Mouse (Mus musculus) kidney, embryonic 15.5 days (tissue): ENCODE measurements around the gene Krt7. TPM values are rescaled to one million over a fixed set of nuclear protein-coding genes. Genes with fewer than 3 reads are reported as not detected.
A peak's percentile ranks its signal among the peaks of the same experiment; 100 is the strongest.

Source experiments
- ATAC-seq: fragments of 200-750 bp; cut with Nextera tagmentation; replicated peaks from 2 replicates; pipeline ENCODE4 v1.8.0; 2017; ENCODE audit warnings: moderate TSS enrichment; ENCODE audit not compliant: low FRiP score
- H3K27ac ChIP-seq: fragments of 300-500 bp; sonication (generic); 2 replicates; pipeline ENCODE4 v1.5.1; 2015; ENCODE audit warnings: mild to moderate bottlenecking, inconsistent platforms
- H3K27me3 ChIP-seq: fragments of 300-500 bp; sonication (generic); 2 replicates; pipeline ENCODE4 v1.6.1; 2015; ENCODE audit warnings: inconsistent platforms
- H3K36me3 ChIP-seq: fragments of 300-500 bp; sonication (generic); 2 replicates; pipeline ENCODE4 v1.6.1; 2015; ENCODE audit warnings: inconsistent platforms
- H3K4me1 ChIP-seq: fragments of 300-500 bp; sonication (generic); 2 replicates; pipeline ENCODE4 v1.6.1; 2015; ENCODE audit warnings: inconsistent platforms
- H3K4me2 ChIP-seq: fragments of 300-500 bp; sonication (generic); 2 replicates; pipeline ENCODE4 v1.6.1; 2015; ENCODE audit warnings: moderate library complexity, mild to moderate bottlenecking, inconsistent platforms
- H3K4me3 ChIP-seq: fragments of 300-500 bp; sonication (generic); replicated peaks from 2 replicates; pipeline ENCODE4 v1.5.1; 2015; ENCODE audit warnings: mild to moderate bottlenecking, inconsistent platforms
- H3K9ac ChIP-seq: fragments of 300-500 bp; sonication (generic); 2 replicates; pipeline ENCODE4 v1.6.1; 2015; ENCODE audit warnings: mild to moderate bottlenecking, inconsistent platforms
- H3K9me3 ChIP-seq: fragments of 300-500 bp; sonication (generic); replicated peaks from 2 replicates; pipeline ENCODE4 v1.6.1; 2016; ENCODE audit warnings: inconsistent platforms
- WGBS: fragments of 180-500 bp; shearing (Covaris S2); methylation state at CpG from one replicate; pipeline ENCODE4 v1.1.7; 2015; ENCODE audit warnings: mixed read lengths; 5-methylcytosine and 5-hydroxymethylcytosine counted together
- polyA plus RNA-seq: library from polyadenylated mRNA; unstranded; fragments of >200 nt; fragmentation: Nextera tagmentation; extraction: Ambion mirVana; gene quantifications from 2 replicates; pipeline ENCODE4 v1.2.1, GENCODE M21; 2015

Gene Krt7
- polyA plus RNA-seq, 1 experiment from 2014 or later, result 69.4 TPM

- H3K4me3 ChIP-seq, result no peak overlapping the region
- no peak overlapping the region for H3K9ac ChIP-seq
- 0 out of 2 replicates have a peak, but pooled peaks have one; percentile 16 for ATAC-seq
- H3K36me3 ChIP-seq, result no peaks in the 10 kb centered on the region
- H3K27me3 ChIP-seq, result 0 out of 2 replicates have a peak, but pooled peaks cover 8% of the 10 kb centered on the region
- peak overlapping the region; percentile 76 for H3K27ac ChIP-seq
- no peaks in the 10 kb centered on the region for H3K9me3 ChIP-seq
- peaks cover 70% of the 10 kb centered on the region for H3K4me1 ChIP-seq
- 0 out of 2 replicates have a peak overlapping the region, but pooled peaks have one; percentile 1 for H3K4me2 ChIP-seq
- 39% methylated on average over 12 of the region's 12 CpGs for WGBS
Measured at GRCm38 (mm10) chr15:101369382-101370100, 41.3 kb upstream of the Krt7 start.

DNA sequence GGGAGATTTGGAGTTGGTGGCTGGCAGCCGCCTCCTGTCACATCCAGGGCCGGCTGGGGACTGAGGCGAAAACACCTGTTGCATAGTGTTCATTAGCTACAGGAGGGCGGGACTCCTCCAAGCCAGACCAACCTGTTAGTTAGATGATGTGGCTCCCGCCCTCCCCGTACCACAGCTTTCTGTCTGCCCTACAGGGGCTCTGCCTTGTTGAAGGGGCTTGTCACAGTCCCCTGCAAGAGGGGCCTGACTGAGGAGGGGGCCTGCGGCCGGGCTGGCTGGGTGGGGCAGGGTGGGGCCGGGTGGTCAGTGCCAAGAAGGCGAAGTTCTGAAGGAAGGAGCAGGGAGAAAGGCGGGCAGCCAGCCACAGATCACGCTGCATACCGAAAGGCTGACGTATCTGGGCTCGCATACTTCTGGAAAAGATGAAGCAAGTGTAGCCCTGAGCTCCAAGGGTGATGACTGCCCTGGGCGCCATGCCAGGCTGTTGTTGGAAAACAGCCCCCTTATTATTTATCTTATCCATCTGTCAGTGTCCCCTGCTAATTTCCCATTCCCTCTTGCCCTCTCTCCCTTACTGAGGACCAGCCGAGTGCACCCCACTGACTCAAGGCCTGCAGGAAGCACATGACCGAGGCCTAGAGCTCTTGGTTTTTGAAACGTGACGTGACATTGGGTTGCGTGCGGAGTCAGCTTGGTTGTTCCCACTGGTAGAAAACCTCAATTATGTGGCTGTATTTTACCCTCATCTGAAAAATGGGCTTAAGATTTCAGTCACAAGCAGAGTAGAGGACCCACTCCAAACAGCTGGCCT is 40.5 kb upstream of the Krt7 start, which contains the start of gene Krt80:
TSS of gene Krt80 (minus strand) at position 62 of the 811 bp plus-strand sequence.
- Histone ChIP-seq H3K27ac (peak within 1 kb of the TSS; percentile 76), H3K27me3 (0 out of 2 replicates have a peak, but pooled peaks cover 8% of the 10 kb centered on the region), H3K9me3 (no peaks in the 10 kb centered on the region), H3K4me3 (no peak within 1 kb of the TSS), H3K4me2 (0 out of 2 replicates have a peak within 1 kb of the TSS, but pooled peaks have one; percentile 1), H3K9ac (no peak within 1 kb of the TSS), H3K4me1 (peaks cover 68% of the 10 kb centered on the region), H3K36me3 (no peaks in the 10 kb centered on the region)
- ATAC-seq, result peak; percentile 38
- WGBS, result 57% methylated on average over 22 of the region's 22 CpGs

GRCm38 (mm10) chr15:101371141-101371985 is 39.5 kb upstream of the Krt7 start:
- Histone ChIP-seq H3K4me2 (no peak overlapping the region), H3K27me3 (0 out of 2 replicates have a peak, but pooled peaks cover 8% of the 10 kb centered on the region), H3K36me3 (no peaks in the 10 kb centered on the region), H3K27ac (peak overlapping the region; percentile 34; the same call in 1 of the 2 replicates), H3K9me3 (no peaks in the 10 kb centered on the region), H3K4me3 (no peak overlapping the region), H3K4me1 (peaks cover 70% of the 10 kb centered on the region), H3K9ac (no peak overlapping the region)
- 70% methylated on average over 15 of the region's 15 CpGs for WGBS
- ATAC-seq, result no peak

GRCm38 (mm10) chr15:101372131-101372977 is 38.5 kb upstream of the Krt7 start:
- no peaks in the 10 kb centered on the region for H3K9me3 ChIP-seq
- ATAC-seq, result no peak
- 0 out of 2 replicates have a peak, but pooled peaks cover 4% of the 10 kb centered on the region for H3K27me3 ChIP-seq
- no peak overlapping the region for H3K27ac ChIP-seq
- H3K4me1 ChIP-seq, result peaks cover 75% of the 10 kb centered on the region
- H3K36me3 ChIP-seq, result no peaks in the 10 kb centered on the region
- H3K4me2 ChIP-seq, result no peak overlapping the region
- no peak overlapping the region for H3K9ac ChIP-seq
- WGBS, result 69% methylated on average over 7 of the region's 7 CpGs
- no peak overlapping the region for H3K4me3 ChIP-seq

GRCm38 (mm10) chr15:101373286-101373898 is 37.5 kb upstream of the Krt7 start:
- peaks cover 82% of the 10 kb centered on the region for H3K4me1 ChIP-seq
- H3K27me3 ChIP-seq, result 0 out of 2 replicates have a peak, but pooled peaks cover 2% of the 10 kb centered on the region
- H3K9me3 ChIP-seq, result no peaks in the 10 kb centered on the region
- no peak overlapping the region for H3K4me2 ChIP-seq
- no peaks in the 10 kb centered on the region for H3K36me3 ChIP-seq
- H3K27ac ChIP-seq, result no peak overlapping the region
- H3K9ac ChIP-seq, result no peak overlapping the region
- WGBS, result 88% methylated on average over 16 of the region's 16 CpGs
- H3K4me3 ChIP-seq, result no peak overlapping the region
- no peak for ATAC-seq

DNA sequence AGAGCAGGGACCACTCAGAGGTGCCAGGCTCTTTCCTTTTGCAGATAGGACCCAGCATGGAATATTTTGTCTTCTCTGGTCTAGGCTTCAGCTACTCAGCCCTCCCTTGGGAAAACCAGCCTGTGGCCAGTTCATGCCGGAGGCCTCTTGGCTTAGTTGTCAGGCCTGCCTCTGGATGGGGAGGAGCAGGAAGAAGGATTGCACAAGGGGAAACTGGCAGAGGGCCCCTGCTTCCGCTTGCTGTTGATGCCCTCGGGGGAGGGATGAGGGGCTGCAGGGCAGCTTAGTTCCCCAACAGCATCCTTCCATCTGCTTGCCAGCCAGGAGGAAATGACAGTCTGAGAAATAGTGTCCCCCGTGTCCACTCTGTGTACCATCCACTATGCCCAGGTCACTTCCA is 36.0 kb upstream of the Krt7 start:
- H3K4me1 ChIP-seq, result peaks cover 68% of the 10 kb centered on the region
- no peak overlapping the region for H3K4me2 ChIP-seq
- peak overlapping the region; percentile 72 for H3K27ac ChIP-seq
- H3K27me3 ChIP-seq, result no peaks in the 10 kb centered on the region
- H3K9ac ChIP-seq, result no peak overlapping the region
- H3K36me3 ChIP-seq, result no peaks in the 10 kb centered on the region
- 41% methylated on average over 4 of the region's 4 CpGs for whole genome bisulfite sequencing
- no peak for ATAC-seq
- no peaks in the 10 kb centered on the region for H3K9me3 ChIP-seq
- no peak overlapping the region for H3K4me3 ChIP-seq

GRCm38 (mm10) chr15:101375956-101376775 is 34.7 kb upstream of the Krt7 start:
- H3K27ac ChIP-seq, result peak overlapping the region; percentile 72
- WGBS, result 69% methylated on average over 6 of the region's 6 CpGs

GRCm38 (mm10) chr15:101376776-101377061 is 34.1 kb upstream of the Krt7 start:
- WGBS, result 28% methylated on average over 5 of the region's 5 CpGs
- H3K4me2 ChIP-seq, result no peak overlapping the region
- H3K36me3 ChIP-seq, result no peaks in the 10 kb centered on the region
- peak; percentile 79 for ATAC-seq
- H3K9ac ChIP-seq, result no peak overlapping the region
- peaks cover 51% of the 10 kb centered on the region for H3K4me1 ChIP-seq
- no peak overlapping the region for H3K4me3 ChIP-seq
- H3K9me3 ChIP-seq, result no peaks in the 10 kb centered on the region
- 0 out of 2 replicates have a peak, but pooled peaks cover 3% of the 10 kb centered on the region for H3K27me3 ChIP-seq
- H3K27ac ChIP-seq, result peak overlapping the region; percentile 72

More at GRCm38 (mm10) chr15:101375956-101376775, 34.7 kb upstream of the Krt7 start:
- H3K27me3 ChIP-seq, result 0 out of 2 replicates have a peak, but pooled peaks cover 3% of the 10 kb centered on the region
- H3K4me2 ChIP-seq, result no peak overlapping the region
- no peaks in the 10 kb centered on the region for H3K9me3 ChIP-seq
- H3K4me1 ChIP-seq, result peaks cover 55% of the 10 kb centered on the region
- no peaks in the 10 kb centered on the region for H3K36me3 ChIP-seq
- ATAC-seq, result no peak
- H3K9ac ChIP-seq, result no peak overlapping the region
- H3K4me3 ChIP-seq, result no peak overlapping the region

- peaks cover 37% of the 10 kb centered on the region for H3K4me1 ChIP-seq
- no peak overlapping the region for H3K27ac ChIP-seq
- no peaks in the 10 kb centered on the region for H3K36me3 ChIP-seq
- ATAC-seq, result no peak
- no peak overlapping the region for H3K9ac ChIP-seq
- WGBS, result 79% methylated on average over 5 of the region's 5 CpGs
- no peaks in the 10 kb centered on the region for H3K9me3 ChIP-seq
- no peak overlapping the region for H3K4me3 ChIP-seq
- H3K4me2 ChIP-seq, result no peak overlapping the region
- 0 out of 2 replicates have a peak, but pooled peaks cover 7% of the 10 kb centered on the region for H3K27me3 ChIP-seq
Measured at GRCm38 (mm10) chr15:101378646-101379045, 32.2 kb upstream of the Krt7 start.

- H3K27ac ChIP-seq, result no peak overlapping the region
- H3K9me3 ChIP-seq, result no peaks in the 10 kb centered on the region
- H3K4me3 ChIP-seq, result no peak overlapping the region
- H3K27me3 ChIP-seq, result peaks cover 11% of the 10 kb centered on the region; the same call in 1 of the 2 replicates
- peaks cover 21% of the 10 kb centered on the region for H3K4me1 ChIP-seq
- no peak overlapping the region for H3K9ac ChIP-seq
- H3K36me3 ChIP-seq, result no peaks in the 10 kb centered on the region
- ATAC-seq, result no peak
- H3K4me2 ChIP-seq, result no peak overlapping the region
- 71% methylated on average over 9 of the region's 9 CpGs for WGBS
Measured at GRCm38 (mm10) chr15:101381758-101382157, 29.1 kb upstream of the Krt7 start.
